Mouse (Mus musculus) intestine, embryonic 16.5 days (tissue): ENCODE measurements around the gene Chst1. TPM values are rescaled to one million over a fixed set of nuclear protein-coding genes. Genes with fewer than 3 reads are reported as not detected.
A peak's percentile ranks its signal among the peaks of the same experiment; 100 is the strongest.

Experiments used
- ATAC-seq: fragments of 200-750 bp; cut with Nextera tagmentation; 2 replicates; pipeline ENCODE4 v1.8.0; 2017; ENCODE audit warnings: moderate TSS enrichment, moderate library complexity
- H3K27ac ChIP-seq: fragments of 300-500 bp; sonication (generic); 2 replicates; pipeline ENCODE4 v1.5.1; 2014; ENCODE audit warnings: mild to moderate bottlenecking, low read length
- H3K27me3 ChIP-seq: fragments of 300-500 bp; sonication (generic); replicated peaks from 2 replicates; pipeline ENCODE4 v1.6.1; 2014; ENCODE audit warnings: low read length, control low read depth, mixed read lengths; ENCODE audit not compliant: control insufficient read depth, insufficient read depth
- H3K36me3 ChIP-seq: fragments of 300-500 bp; sonication (generic); 2 replicates; pipeline ENCODE4 v1.6.1; 2014; ENCODE audit warnings: low read length, control low read depth; ENCODE audit not compliant: control insufficient read depth, insufficient read depth
- H3K4me1 ChIP-seq: fragments of 300-500 bp; sonication (generic); 2 replicates; pipeline ENCODE4 v1.6.1; 2014; ENCODE audit warnings: low read length, control low read depth, mixed read lengths; ENCODE audit not compliant: control insufficient read depth, insufficient read depth
- H3K4me2 ChIP-seq: fragments of 300-500 bp; sonication (generic); 2 replicates; pipeline ENCODE4 v1.6.1; 2014; ENCODE audit warnings: low read depth, low read length, control low read depth
- H3K4me3 ChIP-seq: fragments of 300-500 bp; sonication (generic); 2 replicates; pipeline ENCODE4 v1.5.1; 2014; ENCODE audit warnings: mild to moderate bottlenecking, low read length
- H3K9ac ChIP-seq: fragments of 300-500 bp; sonication (generic); 2 replicates; pipeline ENCODE4 v1.6.1; 2014; ENCODE audit warnings: low read depth, low read length
- H3K9me3 ChIP-seq: fragments of 300-500 bp; sonication (generic); 2 replicates; pipeline ENCODE4 v1.6.1; 2016; ENCODE audit warnings: low read length, control low read depth; ENCODE audit not compliant: control insufficient read depth
- WGBS: fragments of 180-500 bp; shearing (Covaris S2); extraction: QIAGEN DNeasy Blood & Tissue Kit; methylation state at CpG from one replicate; pipeline ENCODE4 v1.1.7; 2014; 5-methylcytosine and 5-hydroxymethylcytosine counted together
- polyA plus RNA-seq: library from polyadenylated mRNA; unstranded; fragments of >200 nt; fragmentation: Nextera tagmentation; extraction: Ambion mirVana; gene quantifications from 2 replicates; pipeline ENCODE4 v1.2.1, GENCODE M21; 2015

Gene Chst1
- polyA plus RNA-seq, 1 experiment from 2014 or later = 4.2 TPM

DNA sequence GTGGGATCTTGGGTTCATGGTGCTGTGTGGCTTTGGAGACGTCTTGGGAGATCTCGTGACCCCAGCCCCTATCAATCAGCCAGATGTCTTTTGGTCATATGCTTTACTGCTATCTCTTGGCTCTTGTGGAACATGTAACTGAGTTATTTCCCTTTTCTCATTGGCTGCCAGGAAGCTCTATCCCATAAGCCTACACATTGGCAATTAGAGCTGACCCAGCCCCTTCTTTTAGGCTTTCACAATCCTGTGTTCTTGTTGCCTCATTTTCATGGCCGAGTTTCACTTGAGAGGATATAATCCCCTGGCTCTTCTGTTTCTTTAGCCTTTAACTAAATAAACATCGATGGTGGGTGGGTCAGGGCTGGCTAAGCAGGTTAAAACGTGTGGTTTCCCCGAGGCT is 7.6 kb downstream of the Chst1 start:
- H3K9ac ChIP-seq = no peak overlapping the region; the same call in 1 of the 2 replicates
- no peaks in the 10 kb centered on the region for H3K9me3 ChIP-seq
- H3K27me3 ChIP-seq = peaks cover 5% of the 10 kb centered on the region; the same call in 1 of the 2 replicates
- H3K36me3 ChIP-seq = no peaks in the 10 kb centered on the region
- WGBS = 59% methylated on average over 6 of the region's 6 CpGs
- no peak overlapping the region for H3K4me2 ChIP-seq
- H3K27ac ChIP-seq = no peak overlapping the region
- no peaks in the 10 kb centered on the region for H3K4me1 ChIP-seq
- no peak overlapping the region for H3K4me3 ChIP-seq
- no peak for ATAC-seq

DNA sequence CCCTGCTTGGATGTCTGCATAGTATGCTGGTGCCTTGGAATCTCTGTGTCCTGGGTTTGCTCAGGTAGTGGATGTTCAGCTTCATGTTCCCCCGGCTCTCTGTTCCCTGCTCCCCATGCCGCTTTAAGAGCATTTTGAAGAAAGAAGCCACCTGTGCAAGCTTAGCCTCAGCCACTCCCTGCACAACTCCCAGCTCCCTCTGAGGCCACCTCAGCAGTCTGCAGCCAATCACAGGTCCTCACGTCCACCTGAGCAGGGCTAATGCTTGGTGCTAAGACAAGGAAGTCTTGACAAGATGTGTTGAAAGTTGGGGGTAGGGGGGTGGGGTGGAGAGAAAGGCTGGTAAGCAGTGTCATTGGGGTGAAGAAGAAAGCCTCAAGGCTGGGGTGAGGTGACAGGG is 8.1 kb downstream of the Chst1 start:
- H3K4me3 ChIP-seq = no peak overlapping the region
- H3K9me3 ChIP-seq = no peaks in the 10 kb centered on the region
- H3K27ac ChIP-seq = no peak overlapping the region
- ATAC-seq = peak; percentile 54; the same call in 1 of the 2 replicates
- no peak overlapping the region; the same call in 1 of the 2 replicates for H3K9ac ChIP-seq
- H3K36me3 ChIP-seq = no peaks in the 10 kb centered on the region
- no peaks in the 10 kb centered on the region for H3K4me1 ChIP-seq
- 74% methylated on average over 3 of the region's 3 CpGs for WGBS
- no peak overlapping the region for H3K4me2 ChIP-seq
- H3K27me3 ChIP-seq = peaks cover under 1% of the 10 kb centered on the region; the same call in 1 of the 2 replicates

DNA sequence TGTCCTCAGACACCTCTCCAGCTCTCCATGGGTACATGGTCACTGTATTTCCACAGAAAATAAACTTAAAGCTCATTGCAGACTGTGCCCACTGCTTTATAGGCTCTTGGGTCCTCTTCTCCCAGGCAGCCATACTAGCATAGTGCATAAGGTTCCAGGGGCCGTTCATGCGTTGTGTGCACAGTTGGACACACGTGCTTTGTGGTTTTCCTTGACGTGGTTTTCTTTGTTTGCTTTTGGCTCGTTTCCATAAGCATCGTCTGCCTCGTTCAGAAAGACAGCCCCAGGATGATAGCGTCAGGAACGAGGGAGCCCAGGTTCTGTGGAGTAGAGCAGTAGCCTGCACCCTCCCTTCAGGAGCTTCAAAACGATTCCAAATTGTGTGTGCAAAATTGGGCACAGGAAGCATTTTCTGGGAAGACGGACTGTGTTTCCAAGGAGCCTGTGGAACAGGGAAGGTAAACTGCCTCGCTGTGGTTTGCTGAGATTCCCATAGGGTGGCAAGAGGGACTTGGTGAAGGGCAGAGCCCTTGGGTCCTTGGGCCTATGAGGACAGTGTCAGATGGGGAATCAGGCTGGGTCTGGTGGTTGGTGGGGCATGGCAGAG is 8.6 kb downstream of the Chst1 start:
- Histone ChIP-seq H3K27me3 (no peaks in the 10 kb centered on the region), H3K9ac (no peak overlapping the region), H3K4me3 (no peak overlapping the region), H3K9me3 (no peaks in the 10 kb centered on the region), H3K27ac (no peak overlapping the region), H3K4me2 (no peak overlapping the region), H3K36me3 (no peaks in the 10 kb centered on the region), H3K4me1 (no peaks in the 10 kb centered on the region)
- no peak for ATAC-seq
- 60% methylated on average over 12 of the region's 12 CpGs for WGBS

DNA sequence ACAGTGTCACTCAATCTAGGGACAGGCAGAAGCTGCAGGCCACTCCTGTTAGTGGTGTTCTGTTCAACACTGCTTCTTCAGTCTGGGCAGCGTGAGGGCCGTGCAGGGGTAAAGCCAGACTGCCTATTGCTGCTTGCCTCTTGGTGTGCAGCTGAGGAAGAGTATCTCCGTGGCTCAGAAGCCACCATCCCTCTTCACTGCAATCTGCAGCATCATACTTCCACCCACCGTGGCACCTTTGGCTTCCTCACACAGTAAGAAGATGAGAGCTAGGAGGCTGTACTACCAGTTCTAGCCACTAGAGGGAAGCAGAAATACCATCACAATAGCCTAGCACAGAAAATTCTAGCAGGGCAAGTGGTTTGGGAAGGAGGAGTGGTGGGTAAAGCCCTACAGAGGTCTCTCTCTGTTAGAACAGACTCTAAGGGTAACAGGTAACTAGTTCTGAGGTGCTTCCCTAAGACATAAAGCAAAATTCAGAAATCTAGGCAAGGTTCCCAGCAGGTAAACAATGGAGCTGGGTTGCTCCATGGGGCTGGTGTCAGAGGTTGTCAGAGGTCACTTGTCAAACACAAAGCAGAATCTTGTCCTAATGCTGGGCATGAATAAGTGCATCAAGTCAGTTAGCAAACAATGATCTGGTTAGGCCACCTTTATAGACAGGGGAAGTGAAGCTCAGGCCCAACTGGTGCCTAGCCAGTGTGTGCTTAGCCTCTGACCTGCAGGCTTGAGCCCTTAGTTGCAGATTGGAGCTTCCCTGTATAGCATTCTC is 9.5 kb downstream of the Chst1 start:
- no peaks in the 10 kb centered on the region for H3K9me3 ChIP-seq
- no peaks in the 10 kb centered on the region for H3K36me3 ChIP-seq
- no peak overlapping the region for H3K4me2 ChIP-seq
- no peaks in the 10 kb centered on the region for H3K27me3 ChIP-seq
- no peak overlapping the region for H3K4me3 ChIP-seq
- no peak overlapping the region for H3K9ac ChIP-seq
- no peak overlapping the region for H3K27ac ChIP-seq
- ATAC-seq = no peak
- WGBS = 52% methylated on average over 4 of the region's 4 CpGs
- H3K4me1 ChIP-seq = no peaks in the 10 kb centered on the region

DNA sequence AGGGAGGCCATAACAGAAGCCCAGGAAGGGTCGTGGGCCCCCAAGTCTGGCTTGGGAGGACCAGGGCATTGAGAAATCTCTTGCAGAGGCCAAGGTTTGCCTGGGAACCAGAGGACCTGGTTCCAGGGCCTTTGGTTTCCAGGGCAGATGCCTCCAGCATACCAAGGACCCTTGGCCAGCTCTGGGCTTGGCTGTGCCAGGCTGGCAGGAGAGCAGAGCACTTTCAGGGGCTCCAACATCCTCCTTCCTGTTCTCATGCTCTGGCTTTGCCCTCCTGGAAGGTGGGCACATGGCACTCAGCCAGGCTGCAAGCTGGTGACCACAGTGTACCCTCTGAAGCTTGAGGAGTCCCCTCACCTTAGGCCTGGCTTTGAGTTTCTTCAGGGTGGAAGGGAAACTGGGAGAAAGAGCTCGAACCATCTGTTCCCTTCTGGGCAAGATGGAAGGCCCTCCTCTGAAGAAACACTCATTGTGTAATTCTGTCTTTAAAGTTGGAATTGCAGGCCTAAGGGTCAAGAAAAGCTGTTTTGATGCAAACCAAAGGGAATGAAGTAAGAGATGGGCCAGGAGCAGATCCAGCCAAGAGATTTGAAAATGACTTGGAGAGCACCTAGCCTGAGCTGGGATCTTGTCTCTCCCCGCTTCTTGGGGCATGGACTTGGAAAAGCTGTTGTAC is 10.3 kb downstream of the Chst1 start:
- no peak for ATAC-seq
- no peaks in the 10 kb centered on the region for H3K4me1 ChIP-seq
- H3K9me3 ChIP-seq = no peaks in the 10 kb centered on the region
- no peaks in the 10 kb centered on the region for H3K27me3 ChIP-seq
- H3K27ac ChIP-seq = no peak overlapping the region
- no peaks in the 10 kb centered on the region for H3K36me3 ChIP-seq
- 83% methylated on average over 3 of the region's 3 CpGs for WGBS
- no peak overlapping the region for H3K4me2 ChIP-seq
- H3K4me3 ChIP-seq = no peak overlapping the region
- no peak overlapping the region for H3K9ac ChIP-seq

DNA sequence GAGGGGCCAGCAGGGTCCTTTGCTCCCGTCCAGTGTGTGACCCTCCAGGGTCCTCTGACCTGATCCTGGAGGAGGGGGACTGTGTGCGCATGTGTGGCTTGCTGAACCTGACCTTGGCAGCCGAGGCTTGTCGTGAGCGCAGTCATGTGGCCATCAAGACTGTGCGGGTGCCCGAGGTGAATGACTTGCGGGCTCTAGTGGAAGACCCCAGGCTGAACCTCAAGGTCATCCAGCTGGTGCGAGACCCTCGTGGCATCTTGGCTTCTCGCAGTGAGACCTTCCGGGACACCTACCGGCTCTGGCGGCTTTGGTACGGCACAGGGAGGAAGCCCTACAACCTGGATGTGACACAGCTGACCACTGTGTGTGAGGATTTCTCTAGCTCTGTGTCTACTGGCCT is 14.1 kb downstream of the Chst1 start:
- Histone ChIP-seq H3K9me3 (no peaks in the 10 kb centered on the region), H3K27ac (no peak overlapping the region), H3K4me1 (no peaks in the 10 kb centered on the region), H3K4me3 (no peak overlapping the region), H3K36me3 (no peaks in the 10 kb centered on the region), H3K9ac (no peak overlapping the region), H3K27me3 (no peaks in the 10 kb centered on the region), H3K4me2 (no peak overlapping the region)
- ATAC-seq = no peak
- 92% methylated on average over 15 of the region's 15 CpGs for WGBS

DNA sequence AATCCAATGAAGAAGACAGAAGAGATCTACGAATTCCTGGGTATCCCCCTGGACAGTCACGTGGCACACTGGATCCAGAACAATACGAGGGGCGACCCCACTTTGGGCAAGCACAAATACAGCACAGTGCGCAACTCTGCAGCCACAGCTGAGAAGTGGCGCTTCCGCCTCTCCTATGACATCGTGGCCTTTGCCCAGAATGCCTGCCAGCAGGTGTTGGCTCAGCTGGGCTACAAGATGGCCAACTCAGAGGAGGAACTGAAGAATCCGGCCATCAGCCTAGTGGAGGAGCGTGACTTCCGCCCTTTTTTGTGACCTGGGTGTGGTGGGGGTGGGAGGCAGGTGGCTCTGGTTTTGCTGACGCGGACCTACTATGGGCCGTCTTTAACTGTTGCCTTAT is 14.6 kb downstream of the Chst1 start:
- no peaks in the 10 kb centered on the region for H3K27me3 ChIP-seq
- H3K36me3 ChIP-seq = no peaks in the 10 kb centered on the region

DNA sequence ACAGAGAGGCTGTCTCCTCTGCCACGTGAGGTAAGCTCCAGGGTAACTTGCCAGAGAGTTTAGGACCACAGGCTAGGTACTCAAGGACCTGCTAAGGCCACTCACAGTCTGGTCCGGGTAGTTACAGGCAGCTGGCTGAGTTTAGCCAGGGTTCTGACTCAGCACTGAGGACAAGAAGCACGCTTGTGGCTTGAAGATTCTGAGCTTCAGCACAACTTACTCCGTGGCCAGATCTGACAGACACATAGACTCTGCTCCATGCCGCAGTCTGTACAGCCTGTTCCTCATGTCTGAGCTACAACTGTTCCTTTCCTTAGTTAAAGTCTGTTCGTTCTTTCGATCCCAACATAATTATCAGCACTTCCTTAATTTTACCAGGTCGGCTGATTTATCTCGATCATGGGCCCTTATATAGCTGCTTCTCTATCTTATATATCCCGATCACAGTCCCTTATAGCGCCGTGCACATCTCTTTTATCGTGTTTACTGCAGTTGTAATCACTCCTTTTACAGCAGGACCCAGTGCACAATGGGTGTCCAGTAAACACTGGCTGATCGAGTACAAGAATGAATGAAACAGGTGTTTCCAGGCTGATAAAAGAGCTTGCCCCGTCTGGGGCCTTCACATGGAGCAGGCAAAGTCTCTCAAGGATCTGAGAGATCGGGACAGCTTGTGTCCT is 17.7 kb downstream of the Chst1 start:
- Histone ChIP-seq H3K27me3 (no peaks in the 10 kb centered on the region), H3K9ac (no peak overlapping the region), H3K4me3 (no peak overlapping the region), H3K4me1 (no peaks in the 10 kb centered on the region), H3K27ac (0 out of 2 replicates have a peak overlapping the region, but pooled peaks have one; percentile 7), H3K4me2 (no peak overlapping the region), H3K9me3 (peaks cover 4% of the 10 kb centered on the region; the same call in 1 of the 2 replicates), H3K36me3 (no peaks in the 10 kb centered on the region)
- 66% methylated on average over 16 of the region's 16 CpGs for WGBS
- peak; percentile 33; the same call in 1 of the 2 replicates for ATAC-seq

More for the DNA sequence above, 14.6 kb downstream of the Chst1 start:
- Histone ChIP-seq H3K4me1 (no peaks in the 10 kb centered on the region), H3K9ac (no peak overlapping the region), H3K4me2 (no peak overlapping the region), H3K9me3 (no peaks in the 10 kb centered on the region), H3K4me3 (no peak overlapping the region), H3K27ac (no peak overlapping the region)
- 92% methylated on average over 14 of the region's 14 CpGs for WGBS
- ATAC-seq = no peak

DNA sequence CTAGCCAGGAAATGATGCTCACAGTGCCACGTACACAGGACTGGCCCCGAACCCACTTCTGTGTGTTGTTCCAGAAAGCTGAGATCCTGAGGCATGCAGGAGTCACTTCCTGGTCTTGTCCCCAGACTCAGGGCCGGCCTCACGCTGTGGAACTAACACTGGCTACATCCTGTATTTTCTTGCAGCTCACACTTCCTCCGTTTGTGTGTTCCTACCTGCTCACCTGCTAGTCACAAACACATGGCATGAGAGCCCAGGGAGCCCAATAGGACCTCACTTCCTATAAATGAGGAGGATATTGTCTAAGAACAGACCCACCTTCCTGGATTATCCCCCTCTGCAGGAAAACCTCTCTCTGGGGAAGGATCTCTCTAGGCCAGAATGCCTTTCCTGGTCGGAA is 18.5 kb downstream of the Chst1 start:
- no peak overlapping the region for H3K9ac ChIP-seq
- peak; percentile 44 for ATAC-seq
- no peak overlapping the region for H3K4me3 ChIP-seq
- H3K4me1 ChIP-seq = no peaks in the 10 kb centered on the region
- 0 out of 2 replicates have a peak overlapping the region, but pooled peaks have one; percentile 7 for H3K27ac ChIP-seq
- H3K4me2 ChIP-seq = no peak overlapping the region
- H3K36me3 ChIP-seq = no peaks in the 10 kb centered on the region
- H3K9me3 ChIP-seq = peaks cover 4% of the 10 kb centered on the region; the same call in 1 of the 2 replicates
- H3K27me3 ChIP-seq = no peaks in the 10 kb centered on the region
- 70% methylated on average over 6 of the region's 6 CpGs for WGBS
